Mouse (Mus musculus) testis, postnatal 14 days (tissue): ENCODE results near the gene Trib2.

Experiments
- DNase-seq: peaks from one replicate; pipeline ENCODE4 v3.0.0; 2021; ENCODE audit warnings: low spot score

The Trib2 gene

DNA sequence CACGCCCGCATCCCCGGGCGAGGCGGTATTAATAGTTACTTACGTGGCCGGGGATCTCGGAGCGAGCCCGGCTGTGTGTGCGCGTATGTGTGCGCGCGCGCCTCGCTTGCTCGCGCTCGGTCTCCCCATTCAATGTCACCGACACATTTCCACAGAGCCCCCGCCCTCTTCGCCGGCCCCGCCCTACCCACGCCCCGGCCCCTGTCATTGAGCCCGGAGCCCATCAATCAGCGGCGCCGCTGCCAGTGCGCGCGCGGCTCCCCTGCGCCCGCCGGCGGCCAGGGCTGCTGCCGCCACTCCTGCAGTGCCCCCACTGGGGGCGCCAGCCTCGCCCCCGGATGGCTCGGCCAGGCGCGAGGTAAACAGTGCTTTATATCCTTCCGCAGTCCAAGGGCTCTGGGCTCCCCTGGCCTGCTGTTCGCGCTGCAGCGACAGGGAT is at the start of gene Trib2:
Gene Trib2 (minus strand): TSS at position 183 of the 439 bp plus-strand sequence.
- DNase-seq, result peak; percentile 81

DNA sequence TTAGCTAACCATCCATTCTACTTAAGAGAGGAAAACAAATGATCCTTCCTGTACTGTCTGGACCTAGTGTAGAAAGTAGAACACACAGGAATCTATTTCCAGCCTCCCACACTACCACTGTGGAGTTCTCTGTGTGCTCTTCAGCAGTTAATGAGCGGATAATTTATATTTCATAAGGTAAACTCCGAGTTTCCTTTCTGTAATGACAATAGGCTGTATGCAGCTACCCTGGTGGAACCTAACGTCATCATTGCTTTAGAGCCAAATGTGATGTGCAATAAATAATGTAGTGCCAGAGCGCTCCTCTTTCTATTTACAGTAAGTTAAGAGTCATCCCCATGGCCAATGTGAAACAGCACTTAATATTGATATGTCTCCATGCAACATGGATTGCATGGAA is 41.3 kb upstream of the Trib2 start:
- DNase-seq, result no peak

DNA sequence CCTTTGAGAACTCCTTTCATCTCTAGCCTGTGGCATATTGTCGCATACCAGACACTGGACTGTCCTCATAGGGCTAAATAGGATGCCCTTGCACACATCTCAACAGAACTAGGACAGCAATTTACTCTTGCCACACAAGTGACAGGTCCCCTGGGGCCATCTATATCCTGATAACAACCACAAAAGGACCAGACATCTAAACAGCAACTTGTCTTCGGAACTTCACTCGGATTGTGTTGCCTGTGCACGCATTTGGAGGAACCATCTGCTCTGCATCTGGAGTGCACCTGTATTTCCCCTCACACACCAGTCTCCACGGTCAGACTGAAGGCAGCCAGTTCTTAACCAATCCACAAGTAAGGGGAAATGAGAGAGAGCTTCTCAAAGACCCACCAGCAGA is 39.2 kb upstream of the Trib2 start:
- DNase-seq, result no peak

DNA sequence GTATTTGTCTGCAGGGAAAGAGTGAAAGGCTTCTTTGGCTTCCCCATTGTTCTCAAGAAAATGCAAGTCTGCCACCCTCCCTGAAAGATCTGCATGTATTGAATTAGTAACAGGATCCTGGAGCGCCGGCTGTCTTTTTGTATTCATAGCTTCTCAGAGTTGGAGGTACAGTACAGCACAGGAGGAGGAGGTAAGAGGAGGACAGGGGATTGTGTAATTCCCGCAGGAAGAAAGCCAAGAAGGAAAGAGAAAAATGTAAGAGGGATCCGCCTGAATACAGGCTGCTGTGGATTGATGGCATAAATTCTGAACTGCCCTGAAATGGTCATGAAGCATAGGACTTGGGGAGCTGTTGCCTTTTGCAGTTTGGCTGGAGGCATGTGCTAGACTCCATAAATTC is 36.1 kb upstream of the Trib2 start:
- DNase-seq, result no peak

DNA sequence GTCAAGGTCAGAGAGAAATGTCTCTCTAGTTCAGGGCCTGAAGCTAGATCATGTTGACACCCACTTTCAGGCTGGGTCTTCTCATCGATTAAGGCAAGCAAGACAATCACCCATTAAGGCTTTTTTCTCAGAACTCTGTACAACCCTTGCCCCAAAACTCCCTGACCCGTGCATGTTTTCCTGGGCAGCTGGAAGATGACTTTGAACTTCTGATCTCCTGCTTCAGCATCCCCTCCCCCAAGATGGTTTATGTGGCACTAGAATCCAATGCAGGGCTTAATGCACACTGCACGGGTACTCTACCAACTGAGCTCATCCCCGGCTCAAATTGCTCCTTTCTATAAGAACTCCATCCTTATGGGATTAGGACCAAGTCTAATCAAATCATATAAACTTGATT is 35.3 kb upstream of the Trib2 start:
- DNase-seq, result no peak

DNA sequence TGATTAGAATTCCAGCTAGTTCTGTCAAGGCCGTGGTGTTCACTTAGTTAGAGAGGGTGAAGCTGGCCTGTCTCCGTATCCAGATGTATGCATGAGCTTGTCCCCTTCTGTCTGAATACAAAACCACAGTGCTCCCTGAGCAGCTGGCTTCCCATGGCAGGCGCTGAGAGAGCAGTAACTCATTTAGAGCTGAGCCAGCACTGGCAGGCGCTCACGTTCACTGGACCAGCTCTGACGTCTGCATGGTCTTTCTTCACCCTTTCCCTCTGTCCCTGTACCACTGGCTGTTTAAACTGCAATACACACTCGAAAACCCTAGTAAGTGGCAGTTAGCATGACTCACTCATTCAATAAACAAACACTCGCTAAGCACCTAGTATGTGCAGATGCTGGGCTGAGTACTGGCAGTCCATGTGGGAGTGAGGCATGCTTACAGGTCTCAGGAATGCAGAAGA is 33.7 kb upstream of the Trib2 start:
- no peak for DNase-seq

DNA sequence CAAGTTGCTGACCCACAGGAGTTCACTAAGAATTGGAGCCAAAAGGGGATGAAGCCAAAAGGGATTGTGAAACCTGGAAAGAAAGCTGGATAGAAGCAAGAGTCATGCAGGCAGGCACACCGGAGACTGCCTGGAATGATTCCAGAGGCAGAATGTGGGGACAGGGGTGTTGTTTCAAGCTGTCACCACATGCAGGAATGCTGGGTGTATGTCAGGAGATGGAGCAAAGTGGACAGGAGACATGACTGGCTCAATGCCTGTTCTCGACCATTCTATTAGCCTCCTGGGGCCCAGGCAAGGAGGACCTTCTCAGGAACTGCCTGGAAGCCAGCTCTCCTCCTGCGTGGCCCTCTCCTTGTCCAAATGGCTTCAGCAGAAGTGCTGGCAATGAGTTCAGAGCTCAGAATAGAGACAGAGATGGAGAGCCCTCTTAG is 33.2 kb upstream of the Trib2 start:
- DNase-seq, result no peak

DNA sequence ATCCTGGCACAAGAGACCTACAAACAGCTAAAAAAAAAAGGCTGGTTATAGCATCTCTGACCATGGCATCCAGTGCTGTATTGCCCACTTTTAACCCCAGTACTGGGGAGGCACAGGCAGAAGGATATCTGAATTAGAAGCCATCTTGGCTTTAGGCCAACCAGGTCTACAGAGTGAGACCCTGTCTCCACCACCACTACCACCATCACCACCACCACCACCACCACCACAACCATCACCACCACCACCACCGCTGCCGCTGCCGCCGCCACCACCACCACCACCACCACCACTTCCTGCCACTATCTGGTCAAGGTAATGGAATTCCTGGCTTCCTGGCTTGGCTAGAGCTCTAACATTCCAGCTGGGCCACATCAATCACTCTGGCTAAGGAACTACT is 31.7 kb upstream of the Trib2 start:
- DNase-seq, result no peak

DNA sequence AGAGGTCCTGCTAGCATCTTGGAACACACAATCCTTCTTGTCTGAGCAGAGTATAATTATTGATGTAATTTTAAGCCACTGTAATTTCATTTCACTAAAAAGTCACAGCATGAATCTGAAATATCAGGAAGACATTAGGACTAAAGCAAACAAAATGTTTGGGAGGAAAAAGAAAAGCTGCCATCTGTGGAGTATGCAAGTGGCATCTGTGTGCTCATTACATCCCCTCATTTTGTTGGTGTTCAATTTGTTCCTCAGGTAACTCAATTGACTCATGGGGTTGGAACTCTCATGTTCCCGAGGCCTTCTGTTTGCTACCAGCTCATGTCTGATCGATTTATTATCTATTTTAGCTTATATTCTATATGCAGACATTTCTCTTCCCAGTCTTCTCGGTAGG is 28.0 kb upstream of the Trib2 start:
- DNase-seq, result no peak

DNA sequence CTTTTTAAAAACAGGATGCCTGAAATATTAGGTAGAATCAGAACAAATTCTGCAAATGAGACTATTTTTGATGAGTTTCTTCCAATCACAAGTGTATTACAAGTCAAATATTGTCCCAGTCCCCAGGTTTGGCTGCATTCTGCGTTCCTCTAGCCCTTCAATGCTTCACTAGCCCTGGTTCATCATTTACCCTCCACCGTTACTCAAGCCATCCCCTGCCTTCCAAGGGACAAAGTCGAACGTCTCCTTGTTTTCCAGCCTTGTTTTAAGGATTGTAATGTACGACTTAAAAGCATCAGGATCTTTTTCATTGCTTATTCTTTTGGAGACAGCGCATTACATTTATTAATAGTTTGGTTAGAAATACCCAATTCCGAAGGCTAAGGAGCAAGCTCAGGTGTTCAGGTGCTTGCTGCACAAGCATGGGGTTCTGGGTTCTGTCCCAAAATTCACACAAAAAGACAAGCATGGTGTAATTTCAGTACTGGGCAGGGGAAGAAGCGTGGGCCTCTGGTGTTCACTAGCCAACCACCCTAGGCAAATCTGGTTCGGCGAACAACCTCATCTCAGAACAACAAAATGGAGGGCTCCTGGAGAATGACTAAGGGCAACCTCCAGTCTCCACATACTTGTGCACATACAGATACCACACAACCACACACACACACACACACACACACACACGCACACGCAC is 24.3 kb upstream of the Trib2 start:
- DNase-seq, result no peak

DNA sequence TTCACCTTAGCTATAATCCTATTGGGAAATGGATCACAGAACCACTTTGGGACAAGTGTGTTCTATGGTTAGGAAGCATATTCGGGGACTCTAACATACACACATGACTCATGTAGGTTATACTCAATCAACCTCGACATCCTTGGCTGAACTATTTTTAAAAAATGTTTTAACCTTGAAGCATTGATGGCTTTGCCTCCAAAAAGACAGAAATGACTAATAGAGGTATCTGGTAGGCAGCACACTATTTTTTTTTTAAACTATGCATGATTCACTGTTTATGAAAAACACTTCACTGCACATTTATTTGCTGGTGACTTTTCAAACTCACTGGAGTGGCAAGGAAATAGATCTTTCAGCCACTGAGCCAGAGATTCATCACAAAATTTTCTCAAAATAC is 21.5 kb upstream of the Trib2 start:
- no peak for DNase-seq

DNA sequence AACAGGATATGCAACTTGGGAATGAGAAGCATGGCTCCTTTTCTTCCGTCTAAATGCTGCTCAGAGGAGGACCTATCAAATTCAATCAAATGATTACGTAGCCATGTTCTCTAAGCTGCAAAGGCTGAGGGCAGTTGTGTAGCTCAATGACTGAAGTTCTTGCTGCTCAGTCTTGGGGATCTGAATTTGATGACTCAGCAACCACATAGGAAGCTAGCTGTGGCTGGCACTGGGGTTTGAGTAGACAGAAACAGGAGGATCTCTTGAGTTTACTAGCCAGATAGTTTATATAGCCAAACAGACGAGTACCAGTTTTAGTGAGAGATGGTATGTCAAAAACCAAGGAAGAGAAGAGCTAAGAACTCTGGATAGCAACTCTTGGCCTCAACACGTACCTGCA is 20.8 kb upstream of the Trib2 start:
- no peak for DNase-seq

DNA sequence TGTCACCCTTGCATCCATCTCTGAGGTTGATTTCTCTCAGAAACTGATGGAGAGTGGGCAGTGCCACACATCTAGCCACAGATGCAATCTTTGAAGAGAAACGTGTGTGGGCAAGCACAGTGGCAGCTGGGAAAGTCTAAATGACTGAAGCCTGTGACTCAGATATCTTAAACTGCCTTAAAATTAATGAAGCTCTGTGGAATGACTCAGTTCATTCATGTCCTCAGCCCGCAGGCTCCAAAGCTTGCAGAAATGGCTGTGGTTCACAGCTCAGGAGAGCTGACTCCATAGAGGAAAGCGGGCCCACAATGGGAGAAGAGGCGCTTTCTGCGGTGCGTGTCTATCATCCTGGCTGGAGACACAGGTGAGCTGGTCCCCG is 15.9 kb upstream of the Trib2 start:
- DNase-seq, result no peak

DNA sequence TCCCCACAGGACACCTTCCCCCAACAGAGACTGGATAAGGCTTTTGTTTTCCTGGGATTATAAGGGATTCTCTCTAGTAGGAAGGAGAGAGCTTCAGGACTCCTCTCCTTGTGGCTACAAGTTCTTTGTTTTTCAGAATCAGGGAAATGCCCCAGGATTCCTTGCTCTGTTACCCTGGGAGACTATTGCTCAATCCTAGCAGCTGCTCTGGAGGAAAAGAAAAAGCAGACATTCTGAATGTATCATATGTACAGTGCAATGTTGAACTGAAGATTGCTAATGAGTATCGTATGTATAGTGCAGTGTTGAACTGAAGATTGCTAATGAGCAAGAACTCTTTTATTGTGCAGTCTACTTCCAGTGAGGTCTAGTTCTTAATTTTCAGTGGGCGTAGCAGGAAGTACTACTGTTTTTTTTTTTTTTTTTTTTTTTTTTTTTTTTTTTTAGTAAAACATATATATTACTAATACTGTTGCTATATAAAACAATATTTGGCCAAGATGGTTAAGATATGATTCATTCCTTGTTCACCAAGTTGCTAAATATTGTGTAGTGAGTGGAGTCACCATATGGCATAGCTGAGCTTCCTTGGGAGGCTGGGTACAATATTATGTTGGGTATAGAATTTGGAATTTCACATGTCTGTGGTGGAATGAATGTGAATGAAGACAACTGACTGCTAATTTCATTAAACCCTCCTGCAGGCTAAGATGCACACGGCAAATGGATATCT is 15.4 kb upstream of the Trib2 start:
- no peak for DNase-seq

DNA sequence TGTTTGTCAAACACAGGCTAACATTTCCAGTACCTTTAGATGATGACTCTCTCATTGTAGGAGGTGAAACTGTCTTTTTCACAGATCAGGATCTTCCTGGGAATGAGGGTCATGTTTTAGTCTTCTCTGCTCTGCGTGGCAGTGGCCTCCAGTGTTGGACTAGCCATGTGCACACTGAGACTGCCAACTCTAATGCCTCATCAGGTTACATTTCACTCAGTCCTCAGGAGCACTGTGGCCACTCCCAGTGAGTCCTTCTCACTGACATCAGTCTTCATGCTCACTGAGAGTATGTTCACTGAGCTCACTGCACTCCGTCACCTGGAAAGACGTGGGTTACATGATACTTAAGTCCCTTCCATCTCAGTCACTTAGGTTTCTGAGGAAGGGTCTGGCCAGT is 14.0 kb upstream of the Trib2 start:
- no peak for DNase-seq

DNA sequence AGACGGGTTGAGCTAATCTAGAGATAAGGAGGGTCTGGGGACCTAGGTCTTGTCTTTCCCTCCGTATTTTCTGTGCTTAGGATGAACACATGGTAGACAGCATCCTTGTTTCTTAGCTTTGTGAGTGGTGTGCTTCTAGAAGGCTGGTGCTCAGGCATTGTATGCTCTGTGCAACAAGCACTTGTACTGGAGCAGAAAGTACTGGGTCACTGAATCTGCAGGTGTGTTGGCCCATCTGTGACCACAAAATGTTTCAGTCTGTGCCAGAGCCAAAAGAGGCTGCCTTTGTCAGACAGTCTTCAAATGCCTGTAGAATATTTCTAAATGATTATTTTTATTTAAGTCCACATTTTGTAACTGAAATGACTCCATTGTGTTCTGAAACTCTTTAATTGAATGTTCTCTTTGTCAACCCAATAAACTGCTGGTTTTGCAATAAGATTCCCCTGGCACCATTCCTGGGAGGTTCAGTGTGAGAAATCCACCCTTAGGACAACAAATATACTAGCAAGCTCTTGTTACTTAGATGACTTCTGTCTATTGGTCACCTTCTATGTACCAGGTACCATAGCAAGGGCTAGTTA is 12.2 kb upstream of the Trib2 start:
- DNase-seq, result no peak

DNA sequence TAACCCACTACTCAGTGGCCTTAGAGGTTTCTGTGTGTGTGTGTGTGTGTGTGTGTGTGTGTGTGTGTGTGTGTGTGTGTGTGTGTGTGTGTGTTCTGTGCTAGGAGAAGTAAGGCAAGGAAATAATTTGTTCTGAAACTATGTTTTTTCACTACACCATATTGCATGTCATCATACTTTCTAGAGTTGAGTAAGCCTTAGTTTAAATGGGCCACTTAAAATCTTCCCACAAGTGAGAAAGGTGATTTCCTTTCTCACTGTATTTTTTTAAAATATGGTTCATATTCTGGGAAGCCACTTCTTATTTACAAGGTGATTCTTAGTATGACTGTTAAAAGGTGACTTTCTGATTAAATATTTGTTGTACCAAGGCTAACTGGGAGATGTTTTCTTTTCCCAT is 4.3 kb upstream of the Trib2 start:
- DNase-seq, result no peak

DNA sequence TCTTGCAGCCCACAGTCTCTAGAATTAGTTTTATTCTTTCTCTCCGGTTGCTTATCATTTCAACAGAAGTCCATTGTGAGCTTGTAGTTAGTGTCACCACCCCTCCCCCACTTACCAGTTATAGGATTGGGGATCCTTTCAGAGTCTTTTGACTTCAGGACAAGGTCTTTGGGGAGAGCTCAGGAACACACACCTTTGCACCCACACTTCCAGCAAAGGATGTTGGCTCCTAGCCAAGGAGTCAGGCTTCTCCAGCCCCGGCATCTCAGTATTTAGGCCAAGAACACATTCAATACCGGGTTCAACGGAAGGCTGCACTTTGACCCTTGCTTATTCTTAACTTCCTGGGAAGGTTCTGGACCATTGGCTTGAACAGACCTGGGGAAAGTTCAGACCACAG is 643 bp upstream of the Trib2 start:
- DNase-seq, result peak; percentile 19

DNA sequence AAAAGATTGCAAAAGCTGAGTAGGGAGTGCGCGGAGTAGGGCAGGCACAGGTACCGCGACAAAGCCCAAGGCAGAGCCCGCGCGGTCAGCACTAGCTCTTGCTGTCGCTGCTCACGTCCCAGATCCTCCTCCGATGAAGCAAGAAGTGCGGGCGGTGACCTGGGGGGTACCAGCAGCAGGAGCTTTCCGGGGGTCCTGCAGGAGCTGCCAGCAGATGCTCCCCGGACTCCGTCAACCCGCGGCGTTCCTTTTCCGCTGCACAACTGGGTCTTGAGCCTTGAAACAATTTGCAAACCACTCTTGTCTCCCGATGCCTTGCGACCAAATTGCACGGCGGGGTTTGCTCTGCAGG is 492 bp downstream of the Trib2 start:
- DNase-seq, result peak; percentile 25

DNA sequence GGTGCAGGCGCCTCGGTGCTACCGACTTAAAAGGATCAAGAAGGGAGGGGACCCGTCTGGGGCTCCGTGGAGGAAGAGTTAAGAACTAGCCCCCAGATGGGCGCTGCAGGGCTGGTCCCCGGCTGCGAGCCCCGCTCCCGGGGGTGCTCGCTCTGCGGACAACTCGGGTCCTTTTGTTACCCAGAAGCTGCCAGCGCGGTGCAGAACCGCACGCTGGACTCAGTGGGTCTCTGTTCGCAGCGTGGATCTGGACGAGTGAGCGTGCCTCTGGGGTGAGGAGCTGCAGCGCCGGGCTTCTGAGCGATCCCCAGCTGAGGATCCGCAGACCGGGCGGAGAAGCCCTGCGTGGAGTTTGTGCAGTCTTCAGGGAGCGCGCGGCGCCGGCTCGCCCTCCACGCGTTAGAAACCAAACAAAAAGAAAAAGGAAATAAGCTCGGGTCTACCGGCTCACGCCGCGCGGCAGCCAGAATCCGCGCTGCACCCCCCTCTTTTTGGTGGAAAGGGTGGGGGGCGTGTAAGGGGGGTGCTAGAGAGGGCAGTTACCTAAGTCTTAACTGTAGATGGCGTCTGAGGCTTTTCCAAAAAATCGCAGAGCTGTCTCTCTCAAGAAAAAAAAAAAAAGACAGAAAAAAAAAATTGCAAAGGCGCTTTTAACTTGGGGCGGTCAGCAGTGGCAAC is 1.0 kb downstream of the Trib2 start:
- DNase-seq, result peak; percentile 47

DNA sequence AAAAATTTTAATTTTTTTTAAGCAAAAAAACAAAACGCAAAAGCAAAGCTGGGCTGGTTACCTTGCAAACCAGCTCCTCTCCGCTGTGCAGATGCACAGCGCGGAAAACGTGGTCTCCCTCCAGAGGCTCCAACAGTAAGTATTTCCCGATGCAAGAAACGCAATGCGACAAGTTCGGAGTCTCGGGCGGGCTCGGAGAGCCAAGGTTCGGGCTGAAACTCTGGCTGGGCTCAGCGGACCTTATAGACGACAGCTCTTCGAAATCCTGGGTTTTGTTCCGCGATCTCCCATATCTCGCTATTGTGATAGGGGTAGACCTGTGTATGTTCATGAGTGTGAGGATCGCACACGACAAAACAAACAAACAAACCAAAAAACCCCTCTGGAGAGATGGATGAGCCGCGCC is 1.5 kb downstream of the Trib2 start:
- no peak for DNase-seq

DNA sequence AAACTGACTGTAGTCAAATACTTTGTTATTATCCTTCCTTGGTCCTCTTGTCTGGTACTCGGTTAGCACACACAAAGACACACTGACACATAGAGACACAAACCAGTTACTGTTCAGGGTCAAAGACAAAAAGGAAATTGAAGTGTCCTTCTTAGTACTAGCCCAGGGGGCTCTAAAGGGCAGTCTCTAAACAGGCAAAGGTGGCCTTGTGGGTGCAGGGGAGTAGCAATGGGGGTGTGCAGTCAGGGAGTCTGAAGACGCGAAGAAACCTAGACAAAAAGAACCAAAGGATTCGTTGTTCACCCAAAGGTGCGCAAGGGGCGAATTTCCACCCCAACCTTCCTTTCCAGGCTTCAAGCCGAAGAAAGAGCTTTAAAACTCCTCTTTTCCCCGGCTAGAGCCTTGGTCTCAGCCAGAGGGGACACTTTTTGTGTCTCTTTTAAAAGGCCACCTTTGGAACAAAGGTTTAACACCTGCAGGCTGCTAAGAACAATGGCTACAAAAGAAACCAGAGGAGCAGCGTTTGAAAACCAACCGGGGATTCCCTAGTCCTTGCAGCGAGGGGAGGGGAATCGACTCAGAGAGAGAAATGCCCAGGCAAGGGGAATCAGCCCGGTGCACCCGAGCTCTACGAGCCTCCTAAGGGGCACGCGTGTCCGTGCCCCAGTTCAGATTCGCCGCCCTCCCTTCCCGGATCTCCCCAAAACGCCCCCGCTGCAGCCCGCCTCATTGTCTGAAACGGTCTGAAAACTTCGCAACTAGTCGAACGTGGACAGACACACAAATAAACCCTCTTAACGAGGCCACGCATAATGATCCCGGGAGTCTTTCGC is 2.3 kb downstream of the Trib2 start:
- DNase-seq, result peak; percentile 27
